Mouse (Mus musculus): ENCODE results near the gene A630001G21Rik.

GRCm38 (mm10) chr1:85758231-85758968 lies 20.0 kb downstream of the A630001G21Rik start:
- no peak for TF ChIP-seq POLR2A (IDR thresholded peaks at IDR 0.05; ENCODE audit: low read depth, low read length)
- TF ChIP-seq CTCF (conservative IDR thresholded peaks at IDR 0.05; ENCODE audit: insufficient read depth, insufficient read length, low read depth, low read length) = no peak

All from kidney, adult 2 months (tissue).